Mouse (Mus musculus) C2C12 (cell line): Measurements from ENCODE around the gene Erg.

ENCODE experiments used
- CTCF ChIP-seq: IDR thresholded peaks from one replicate; pipeline ENCODE4 v1.5.1; 2011; ENCODE audit not compliant: control insufficient read depth, insufficient read depth, insufficient read length
- MAX ChIP-seq: IDR thresholded peaks from one replicate; pipeline ENCODE4 v1.6.1; 2011; ENCODE audit warnings: mild to moderate bottlenecking, control low read depth
- MYOG ChIP-seq: IDR thresholded peaks from one replicate; pipeline ENCODE4 v1.6.1; 2011; ENCODE audit not compliant: control insufficient read depth, insufficient read length; ENCODE audit errors: extremely low read depth
- USF1 ChIP-seq: IDR thresholded peaks from one replicate; pipeline ENCODE4 v1.6.1; 2011; ENCODE audit warnings: low read depth, mild to moderate bottlenecking, control low read depth, moderate library complexity

GRCm38 (mm10) chr16:95457006-95457405 lies 129.4 kb downstream of the Erg start:
- TF ChIP-seq CTCF = no peak
- TF ChIP-seq MAX = no peak
- TF ChIP-seq USF1 = no peak
- TF ChIP-seq MYOG = no peak
